Mouse (Mus musculus) stomach, postnatal 0 days (tissue): Measurements from ENCODE around the gene Myo3b.

Source experiments
- CTCF ChIP-seq: IDR thresholded peaks from 2 replicates; pipeline ENCODE4 v1.5.1; 2016; ENCODE audit warnings: antibody characterized with exemption, low read depth, mild to moderate bottlenecking, moderate library complexity
- EP300 ChIP-seq: optimal IDR thresholded peaks from 2 replicates; pipeline ENCODE3; 2016; ENCODE audit warnings: antibody characterized with exemption

GRCm38 (mm10) chr2:70419336-70419735 is 380.4 kb downstream of the Myo3b start:
- TF ChIP-seq CTCF, result no peak
- no peak for TF ChIP-seq EP300
